Mouse (Mus musculus): ENCODE measurements around the gene Tmem86b. TPM values are rescaled to one million over a fixed set of nuclear protein-coding genes. Genes with fewer than 3 reads are reported as not detected.

Tmem86b gene
- polyA plus RNA-seq, 1 experiment from 2014 or later = 1.8 TPM

DNA sequence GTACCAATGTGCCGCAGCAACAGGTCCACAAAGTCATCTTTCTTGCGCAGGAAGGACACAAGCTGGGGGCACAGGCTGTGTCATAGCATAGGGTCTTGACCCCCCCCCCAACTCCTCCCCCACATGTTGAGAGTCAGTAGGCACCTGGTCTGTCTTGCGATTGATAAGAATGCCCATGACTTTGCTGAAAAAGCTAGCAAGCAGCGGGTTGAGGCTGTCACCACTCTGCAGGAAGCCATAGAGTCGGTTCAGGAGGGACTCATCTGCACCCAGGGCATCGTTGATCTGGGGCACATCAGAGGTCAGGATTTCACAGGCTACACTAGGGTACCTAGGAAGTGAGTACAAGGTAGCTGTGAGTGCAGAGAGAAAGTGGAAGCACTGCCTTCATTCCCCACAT is 12.0 kb upstream of the Tmem86b start:
- DNase-seq (ENCODE audit: low spot score) = no peak
- H3K4me1 ChIP-seq = no peaks in the 10 kb centered on the region
- 92% methylated on average over 6 of the region's 6 CpGs for WGBS

DNA sequence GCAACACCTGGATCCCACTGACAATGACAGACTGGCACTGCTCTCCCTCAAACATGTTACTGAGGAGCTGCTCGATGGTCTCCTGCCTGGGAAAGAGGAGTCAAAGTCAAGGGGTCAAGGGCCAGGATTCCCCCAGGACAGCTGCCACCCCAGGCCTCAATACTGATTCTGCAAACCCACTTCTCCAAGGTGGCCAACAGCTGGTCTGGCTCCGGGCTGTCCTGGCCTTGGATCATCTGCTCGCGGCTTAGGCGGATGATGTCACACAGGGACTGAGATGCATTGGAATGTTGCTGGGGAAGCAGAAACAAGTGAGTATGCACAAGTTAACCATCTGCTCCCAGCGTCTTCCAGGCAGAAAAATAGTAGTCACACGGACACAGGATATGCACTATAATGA is 10.7 kb upstream of the Tmem86b start:
- H3K4me1 ChIP-seq = no peaks in the 10 kb centered on the region
- H3K36me3 ChIP-seq = peaks cover 100% of the 10 kb centered on the region

More for the DNA sequence above, 12.0 kb upstream of the Tmem86b start:
- peaks cover 91% of the 10 kb centered on the region for H3K36me3 ChIP-seq
- H3K9me3 ChIP-seq (replicated peaks) = no peaks in the 10 kb centered on the region
- no peaks in the 10 kb centered on the region for H3K27me3 ChIP-seq (ENCODE audit: low read depth, poor library complexity, severe bottlenecking)
- H3K4me3 ChIP-seq = no peak overlapping the region
- no peak overlapping the region for H3K27ac ChIP-seq (replicated peaks)

DNA sequence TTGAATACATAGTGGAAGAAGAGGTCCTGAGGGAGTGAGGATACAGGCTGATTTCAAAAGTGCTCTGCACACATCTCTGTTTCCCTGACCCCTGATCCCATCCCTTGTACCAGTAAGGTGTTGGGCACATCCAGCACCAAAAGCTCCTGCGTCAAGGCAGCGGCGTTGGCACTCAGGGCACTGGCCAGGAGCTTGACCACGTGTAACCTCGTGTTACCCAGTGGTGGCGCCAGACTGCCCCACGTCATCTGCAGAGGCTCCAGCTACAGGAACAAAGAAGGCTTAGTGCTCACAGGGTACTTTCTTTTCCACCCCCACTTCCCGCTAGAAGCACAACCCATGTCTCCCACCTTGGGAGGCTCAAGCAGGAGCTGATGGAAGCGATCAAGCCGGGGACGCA is 9.9 kb upstream of the Tmem86b start:
- Histone ChIP-seq H3K4me3 (no peak overlapping the region), H3K27me3 (ENCODE audit: low read depth, poor library complexity, severe bottlenecking) (no peaks in the 10 kb centered on the region), H3K9me3 (replicated peaks) (no peaks in the 10 kb centered on the region), H3K4me1 (no peaks in the 10 kb centered on the region), H3K36me3 (peaks cover 99% of the 10 kb centered on the region), H3K27ac (replicated peaks) (no peak overlapping the region)
- WGBS = 84% methylated on average over 11 of the region's 11 CpGs
- DNase-seq (ENCODE audit: low spot score) = no peak

More for the DNA sequence above, 10.7 kb upstream of the Tmem86b start:
- Histone ChIP-seq H3K27ac (replicated peaks) (no peak overlapping the region), H3K27me3 (ENCODE audit: low read depth, poor library complexity, severe bottlenecking) (no peaks in the 10 kb centered on the region), H3K9me3 (replicated peaks) (no peaks in the 10 kb centered on the region), H3K4me3 (no peak overlapping the region)
- 91% methylated on average over 7 of the region's 7 CpGs for WGBS
- DNase-seq (ENCODE audit: low spot score) = no peak

DNA sequence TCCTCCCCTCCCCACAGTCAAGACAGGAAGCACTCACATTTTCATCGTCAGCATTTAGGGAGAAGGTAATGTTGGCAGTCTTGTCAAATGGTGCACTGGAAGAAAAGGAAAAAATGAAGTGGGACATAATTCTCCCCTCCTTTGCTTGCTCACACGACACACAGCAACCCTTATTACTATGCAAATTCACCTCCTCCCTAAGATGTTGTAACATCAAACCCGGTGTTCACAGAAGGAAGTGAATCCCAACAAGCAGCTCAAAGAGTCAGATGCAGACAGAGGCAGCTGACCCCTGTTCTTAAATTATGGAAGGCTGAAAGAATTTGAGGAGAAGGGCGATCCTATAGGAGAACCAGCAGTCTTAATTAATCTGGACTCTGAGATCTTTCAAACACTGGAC is 5.0 kb upstream of the Tmem86b start:
- Histone ChIP-seq H3K36me3 (peaks cover 95% of the 10 kb centered on the region), H3K4me3 (no peak overlapping the region), H3K4me1 (no peaks in the 10 kb centered on the region), H3K9me3 (replicated peaks) (no peaks in the 10 kb centered on the region), H3K27me3 (ENCODE audit: low read depth, poor library complexity, severe bottlenecking) (no peaks in the 10 kb centered on the region), H3K27ac (replicated peaks) (no peak overlapping the region)
- 94% methylated on average over 4 of the region's 4 CpGs for WGBS
- no peak for DNase-seq (ENCODE audit: low spot score)

DNA sequence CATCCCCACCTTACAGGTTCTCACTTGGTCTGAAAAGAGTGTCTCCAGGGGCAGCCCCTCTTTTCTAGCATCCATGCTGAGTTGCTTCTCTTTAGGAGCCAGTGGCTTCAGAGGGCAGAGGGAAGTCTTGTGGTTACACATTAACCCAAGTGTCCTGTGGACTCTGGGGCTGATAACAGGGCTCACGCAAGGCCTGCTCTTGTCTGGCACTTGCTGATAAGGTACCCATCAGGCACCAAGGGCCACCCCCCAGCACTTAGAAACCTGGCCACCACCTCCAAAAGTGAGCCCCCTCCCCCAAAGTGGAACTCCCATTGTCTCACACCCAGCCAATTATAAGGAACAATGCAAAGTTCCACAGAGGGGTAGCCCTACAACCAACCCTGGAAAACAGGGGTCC is 1.0 kb downstream of the Tmem86b start:
- no peak for DNase-seq (ENCODE audit: low spot score)
- Histone ChIP-seq H3K4me1 (no peaks in the 10 kb centered on the region), H3K27ac (replicated peaks) (no peak overlapping the region), H3K9me3 (replicated peaks) (no peaks in the 10 kb centered on the region), H3K27me3 (ENCODE audit: low read depth, poor library complexity, severe bottlenecking) (no peaks in the 10 kb centered on the region), H3K36me3 (peaks cover 70% of the 10 kb centered on the region), H3K4me3 (no peak overlapping the region)
- 100% methylated on average over 1 of the region's 1 CpGs for WGBS

DNA sequence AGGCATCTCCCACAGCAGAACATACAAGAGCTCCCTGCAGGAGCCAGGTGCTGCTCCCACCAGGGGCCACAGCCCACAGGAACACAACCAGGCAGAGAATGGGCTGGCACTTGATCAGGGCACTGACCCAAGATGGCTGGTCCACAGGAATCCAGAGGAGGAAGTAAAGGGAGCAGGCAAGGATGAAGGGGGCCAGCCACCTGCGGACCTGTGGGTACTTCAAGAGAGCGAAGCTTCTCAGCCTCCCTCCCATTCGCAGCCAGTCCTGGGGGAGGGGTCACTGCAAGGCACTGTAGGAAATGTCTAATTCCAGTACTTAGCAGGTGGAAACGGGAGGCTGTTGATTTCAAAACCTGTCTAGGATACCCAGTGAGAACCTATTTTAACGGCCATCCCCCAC is 1.6 kb downstream of the Tmem86b start:
- Histone ChIP-seq H3K27ac (replicated peaks) (no peak overlapping the region), H3K36me3 (peaks cover 65% of the 10 kb centered on the region), H3K4me3 (no peak overlapping the region), H3K27me3 (ENCODE audit: low read depth, poor library complexity, severe bottlenecking) (no peaks in the 10 kb centered on the region), H3K4me1 (no peaks in the 10 kb centered on the region), H3K9me3 (replicated peaks) (no peaks in the 10 kb centered on the region)
- no peak for DNase-seq (ENCODE audit: low spot score)
- WGBS = 95% methylated on average over 5 of the region's 5 CpGs

DNA sequence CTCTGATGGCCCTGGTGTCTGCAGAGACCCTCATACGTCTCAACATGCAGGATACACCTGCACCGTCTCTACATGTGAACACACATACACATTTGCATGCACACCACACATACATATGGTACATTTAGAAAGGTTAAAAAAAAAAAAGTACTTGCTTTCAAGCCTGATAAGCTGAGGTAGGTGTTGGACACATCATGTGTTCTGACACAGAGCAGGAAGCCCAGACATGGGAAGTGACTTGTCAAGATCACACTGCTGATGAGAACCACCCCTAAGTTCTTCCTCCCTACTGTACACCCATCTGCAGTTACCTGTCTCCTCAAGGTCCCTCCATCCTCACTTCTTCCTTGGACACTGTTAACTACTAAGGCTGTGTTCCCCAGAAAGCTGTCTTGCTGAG is 5.3 kb downstream of the Tmem86b start:
- H3K4me1 ChIP-seq = no peaks in the 10 kb centered on the region
- no peak for DNase-seq (ENCODE audit: low spot score)
- WGBS = 88% methylated on average over 2 of the region's 2 CpGs
- no peak overlapping the region for H3K4me3 ChIP-seq
- no peaks in the 10 kb centered on the region for H3K27me3 ChIP-seq (ENCODE audit: low read depth, poor library complexity, severe bottlenecking)
- peaks cover 31% of the 10 kb centered on the region for H3K36me3 ChIP-seq
- H3K9me3 ChIP-seq (replicated peaks) = no peaks in the 10 kb centered on the region
- no peak overlapping the region for H3K27ac ChIP-seq (replicated peaks)

DNA sequence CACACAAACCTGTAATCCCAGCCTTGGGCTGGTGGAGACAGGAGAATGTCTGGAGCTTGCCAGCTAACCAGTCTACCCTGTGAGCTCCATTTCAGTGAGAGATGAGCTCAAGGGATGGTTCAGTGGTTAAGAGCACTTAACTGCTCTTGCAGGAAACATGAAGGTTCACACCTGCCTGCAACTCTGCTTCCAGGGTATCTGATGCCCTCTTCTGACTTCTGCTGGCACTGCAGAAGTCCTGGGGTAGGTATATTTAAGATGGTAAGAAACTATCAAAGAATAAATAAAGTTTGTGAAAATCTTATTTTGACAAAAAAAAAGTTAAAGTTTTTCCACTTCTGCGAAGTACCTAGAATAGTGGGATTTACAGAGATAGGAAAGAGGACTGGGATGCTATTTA is 6.9 kb downstream of the Tmem86b start:
- peaks cover 15% of the 10 kb centered on the region for H3K36me3 ChIP-seq
- 42% methylated on average over 1 of the region's 1 CpGs for WGBS
- no peak for DNase-seq (ENCODE audit: low spot score)
- H3K27ac ChIP-seq (replicated peaks) = no peak overlapping the region
- H3K4me3 ChIP-seq = no peak overlapping the region
- H3K27me3 ChIP-seq (ENCODE audit: low read depth, poor library complexity, severe bottlenecking) = no peaks in the 10 kb centered on the region
- no peaks in the 10 kb centered on the region for H3K4me1 ChIP-seq
- no peaks in the 10 kb centered on the region for H3K9me3 ChIP-seq (replicated peaks)

DNA sequence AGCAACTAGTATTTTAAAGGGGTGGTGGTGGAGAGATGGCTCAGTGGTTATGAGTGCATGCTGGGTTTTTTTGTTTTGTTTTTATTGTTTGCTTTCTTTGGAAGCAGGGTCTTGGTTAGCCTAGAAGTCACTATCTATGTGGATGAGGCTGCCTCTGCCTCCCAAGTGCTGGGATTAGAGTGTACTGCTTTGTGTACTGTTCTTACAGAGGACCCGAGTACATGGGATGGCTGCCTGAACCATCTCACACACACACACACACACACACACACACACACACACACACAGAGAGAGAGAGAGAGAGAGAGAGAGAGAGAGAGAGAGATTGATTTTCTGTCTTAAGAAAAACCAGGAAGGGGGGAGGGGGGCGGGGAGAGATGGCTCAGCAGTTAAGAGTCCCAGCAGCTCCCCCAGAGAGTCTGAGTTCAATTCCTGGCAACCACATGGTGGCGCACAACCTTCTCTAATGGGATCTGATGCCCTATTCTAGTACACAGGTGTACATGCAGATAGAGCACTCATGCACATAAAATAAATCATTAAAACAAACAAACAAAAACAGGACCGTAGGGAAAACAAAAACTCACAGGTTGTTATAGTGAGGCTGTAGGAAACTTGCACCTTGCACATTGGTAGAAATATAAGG is 7.6 kb downstream of the Tmem86b start:
- no peaks in the 10 kb centered on the region for H3K9me3 ChIP-seq (replicated peaks)
- no peak overlapping the region for H3K27ac ChIP-seq (replicated peaks)
- no peak overlapping the region for H3K4me3 ChIP-seq
- H3K4me1 ChIP-seq = no peaks in the 10 kb centered on the region
- H3K36me3 ChIP-seq = peaks cover 8% of the 10 kb centered on the region
- H3K27me3 ChIP-seq (ENCODE audit: low read depth, poor library complexity, severe bottlenecking) = no peaks in the 10 kb centered on the region
- peak; percentile 34 for DNase-seq (ENCODE audit: low spot score)
- WGBS = 39% methylated on average over 4 of the region's 4 CpGs

DNA sequence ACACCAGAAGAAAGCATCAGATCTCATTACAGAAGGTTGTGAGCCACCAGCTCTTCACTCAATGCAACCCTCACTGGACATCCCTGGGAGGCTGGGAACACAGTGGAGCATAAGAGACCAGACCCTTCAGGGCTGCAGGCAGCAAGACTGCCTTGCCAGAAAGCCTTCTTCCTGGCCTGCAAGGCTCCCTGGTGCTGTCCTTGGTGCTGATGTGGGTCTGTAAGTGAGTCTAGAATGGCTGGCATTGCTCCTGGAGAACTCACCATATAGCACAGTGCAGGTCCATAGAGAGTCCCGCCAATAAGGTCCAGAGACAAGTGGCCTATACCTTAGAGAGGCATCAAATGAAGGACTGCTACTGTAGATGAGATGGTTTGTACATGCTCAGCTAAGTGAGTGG is 11.2 kb downstream of the Tmem86b start:
- no peak overlapping the region for H3K27ac ChIP-seq (replicated peaks)
- WGBS = 32% methylated on average over 1 of the region's 1 CpGs

DNA sequence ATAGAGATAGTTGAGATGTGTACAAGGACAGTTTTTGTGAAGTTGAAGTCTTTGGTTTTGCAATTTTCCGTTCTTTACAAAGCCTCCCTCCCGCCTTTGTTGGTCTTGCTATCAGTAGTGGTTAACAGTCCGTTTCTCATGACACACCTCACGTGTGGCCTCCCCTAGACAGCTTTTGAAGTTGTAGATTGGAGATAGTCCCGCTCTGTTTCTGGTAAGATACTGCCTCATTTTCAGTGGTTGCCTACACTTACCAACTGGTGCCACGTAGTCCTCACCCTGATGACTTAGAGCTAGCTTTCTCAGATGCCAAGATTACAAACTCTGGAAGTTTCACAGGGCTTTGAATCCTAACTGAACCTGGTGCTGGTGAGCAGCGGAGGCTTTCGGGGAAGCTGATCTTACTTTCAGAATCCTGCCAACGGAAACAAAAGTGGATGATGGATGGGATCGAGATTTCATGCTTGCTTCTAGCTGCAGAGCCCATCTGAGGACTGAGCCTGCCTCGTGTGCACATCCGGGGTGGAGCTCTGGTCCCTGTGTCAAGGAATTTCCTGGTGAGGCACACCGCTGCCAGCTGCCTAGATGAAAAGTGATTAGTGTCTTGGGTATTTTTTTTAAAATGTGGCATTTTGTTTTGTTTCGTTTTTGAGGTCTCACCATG is 17.4 kb downstream of the Tmem86b start:
- DNase-seq (ENCODE audit: low spot score) = no peak
- Histone ChIP-seq H3K27ac (replicated peaks) (no peak overlapping the region), H3K9me3 (replicated peaks) (no peaks in the 10 kb centered on the region), H3K36me3 (no peaks in the 10 kb centered on the region), H3K27me3 (ENCODE audit: low read depth, poor library complexity, severe bottlenecking) (no peaks in the 10 kb centered on the region), H3K4me3 (no peak overlapping the region), H3K4me1 (no peaks in the 10 kb centered on the region)
- 85% methylated on average over 14 of the region's 14 CpGs for WGBS

More for the DNA sequence above, 11.2 kb downstream of the Tmem86b start:
- H3K4me1 ChIP-seq = no peaks in the 10 kb centered on the region
- no peaks in the 10 kb centered on the region for H3K9me3 ChIP-seq (replicated peaks)
- no peak overlapping the region for H3K4me3 ChIP-seq
- no peaks in the 10 kb centered on the region for H3K36me3 ChIP-seq
- no peaks in the 10 kb centered on the region for H3K27me3 ChIP-seq (ENCODE audit: low read depth, poor library complexity, severe bottlenecking)
- DNase-seq (ENCODE audit: low spot score) = peak; percentile 25

DNA sequence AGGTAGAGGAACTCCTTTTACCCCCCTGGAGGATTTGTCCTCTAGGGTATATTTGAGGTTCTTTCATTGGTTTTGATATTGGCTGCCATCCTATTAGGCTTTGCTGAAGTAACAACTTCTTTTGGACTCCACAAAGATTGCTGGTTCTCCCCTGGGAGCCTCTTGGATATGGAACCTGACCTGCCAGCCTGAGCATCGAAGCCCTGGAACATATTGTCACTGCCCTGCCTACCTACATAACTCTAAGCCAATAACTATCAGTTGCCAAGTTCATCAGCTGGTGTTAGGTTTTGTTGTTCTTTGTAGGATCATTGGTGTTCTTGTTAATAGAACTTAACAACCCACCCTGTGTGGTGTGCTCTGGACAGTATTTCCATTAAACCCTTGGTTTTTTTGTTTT is 18.3 kb downstream of the Tmem86b start:
- 85% methylated on average over 1 of the region's 1 CpGs for WGBS
- Histone ChIP-seq H3K4me1 (no peaks in the 10 kb centered on the region), H3K36me3 (no peaks in the 10 kb centered on the region), H3K4me3 (no peak overlapping the region), H3K27ac (replicated peaks) (no peak overlapping the region), H3K9me3 (replicated peaks) (no peaks in the 10 kb centered on the region), H3K27me3 (ENCODE audit: low read depth, poor library complexity, severe bottlenecking) (no peaks in the 10 kb centered on the region)
- no peak for DNase-seq (ENCODE audit: low spot score)

DNA sequence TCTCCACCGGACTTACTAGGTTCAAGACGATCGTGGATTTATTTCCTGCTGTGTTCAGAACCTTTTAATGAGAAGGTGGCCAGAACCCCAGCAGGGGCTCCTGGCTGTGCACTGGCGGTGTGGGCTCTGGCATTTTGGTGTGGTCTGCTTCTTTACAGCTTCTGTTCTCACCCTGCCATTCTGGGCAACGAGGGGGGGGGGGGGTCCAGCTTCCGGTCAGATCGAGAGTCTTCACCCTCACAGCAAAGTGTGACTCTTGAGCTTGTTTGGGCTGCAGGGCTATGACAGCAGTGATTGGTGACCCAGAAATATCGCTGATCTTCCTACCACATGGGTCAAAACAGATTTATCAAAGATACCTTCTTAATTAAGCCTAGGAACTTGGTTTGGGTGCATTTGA is 18.8 kb downstream of the Tmem86b start:
- H3K27ac ChIP-seq (replicated peaks) = no peak overlapping the region
- H3K4me3 ChIP-seq = no peak overlapping the region
- H3K9me3 ChIP-seq (replicated peaks) = no peaks in the 10 kb centered on the region
- H3K36me3 ChIP-seq = no peaks in the 10 kb centered on the region
- H3K4me1 ChIP-seq = no peaks in the 10 kb centered on the region
- 70% methylated on average over 8 of the region's 8 CpGs for WGBS
- no peak for DNase-seq (ENCODE audit: low spot score)
- H3K27me3 ChIP-seq (ENCODE audit: low read depth, poor library complexity, severe bottlenecking) = no peaks in the 10 kb centered on the region

All from midbrain, embryonic 10.5 days (tissue).